Mouse (Mus musculus): ENCODE results near the gene Fstl3. TPM values are rescaled to one million over a fixed set of nuclear protein-coding genes. Genes with fewer than 3 reads are reported as not detected.

The Fstl3 gene
- total and polyA plus RNA-seq, 3 experiments: 0.05 to 0.22 TPM; not detected in 1

DNA sequence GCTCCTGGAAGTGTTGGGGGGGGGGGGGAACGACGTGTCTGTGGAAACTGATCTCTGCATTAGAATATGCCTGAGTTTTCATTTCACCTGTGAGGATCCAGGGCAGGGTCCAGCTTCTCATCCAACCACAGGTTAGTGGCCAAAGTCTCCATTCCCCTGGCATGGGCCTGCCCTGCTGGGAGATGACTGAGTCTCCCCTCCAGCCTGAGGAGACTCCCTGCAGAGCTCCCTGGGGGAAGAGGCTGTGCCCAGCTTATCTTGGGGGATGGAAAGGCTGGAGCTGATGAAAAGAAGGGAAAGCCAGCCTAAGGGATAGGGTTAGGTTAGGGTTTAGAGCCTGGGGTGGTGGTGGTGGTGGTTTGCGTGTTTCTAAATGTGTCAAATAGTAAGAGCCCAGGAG is 24.8 kb downstream of the Fstl3 start:
- peaks cover 27% of the 10 kb centered on the region for H3K4me1 ChIP-seq (ENCODE audit: insufficient read depth, low read depth, low read length)

DNA sequence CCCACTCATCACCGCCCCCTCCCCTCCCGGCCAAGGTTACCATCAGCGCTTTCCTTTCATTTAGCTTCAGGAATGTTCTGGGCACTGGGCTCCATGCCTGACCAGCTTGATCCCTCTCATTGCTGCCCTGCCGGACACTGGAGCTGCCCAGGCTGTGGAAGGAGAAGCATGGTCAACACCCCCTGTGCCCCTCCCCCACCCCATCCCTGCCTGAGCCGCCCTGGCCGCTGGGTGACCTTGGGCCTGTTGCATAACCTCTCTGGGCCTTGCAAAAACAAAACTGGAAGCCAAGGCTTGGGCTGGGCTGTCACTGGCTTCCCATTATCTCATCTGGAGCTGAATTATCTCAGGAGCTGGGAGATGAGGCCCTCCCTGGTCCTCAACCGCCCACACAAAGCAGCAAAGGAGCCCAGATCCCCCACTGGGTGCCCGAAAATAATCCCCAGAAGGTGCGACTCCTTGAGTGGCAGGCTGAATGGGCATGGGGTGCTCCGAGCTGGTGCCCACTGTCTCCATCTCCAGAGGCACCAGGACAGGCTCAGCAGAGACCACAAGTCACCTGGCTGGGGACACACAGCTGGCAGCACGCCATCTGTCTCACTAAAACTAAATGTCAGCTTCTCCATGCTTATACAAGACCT is 25.4 kb downstream of the Fstl3 start:
- Histone ChIP-seq H3K27me3 (ENCODE audit: insufficient read depth, low read length) (peaks cover 64% of the 10 kb centered on the region), H3K4me3 (ENCODE audit: low read depth, low read length) (no peak overlapping the region), H3K36me3 (replicated peaks) (no peaks in the 10 kb centered on the region), H3K9me3 (replicated peaks) (no peaks in the 10 kb centered on the region), H3K4me1 (ENCODE audit: insufficient read depth, low read depth, low read length) (peaks cover 29% of the 10 kb centered on the region)
- DNase-seq (ENCODE audit: low spot score) (no peak), ATAC-seq (ENCODE audit: extremely low read depth, insufficient number of reproducible peaks, low FRiP score, poor library complexity, severe bottlenecking) (no peak)
- TF ChIP-seq TAL1 (conservative IDR thresholded peaks at IDR 0.05; ENCODE audit: low read depth, low read length) (no peak), GATA1 (IDR thresholded peaks at IDR 0.05; ENCODE audit: borderline replicate concordance, low read length) (no peak), POLR2AphosphoS5 (IDR thresholded peaks at IDR 0.05; ENCODE audit: insufficient replicate concordance, low read depth, low read length) (no peak), GATA2 (IDR thresholded peaks at IDR 0.05; ENCODE audit: borderline replicate concordance, low read depth, low read length) (no peak), CTCF (IDR thresholded peaks at IDR 0.05; ENCODE audit: low read depth, low read length) (no peak)

More for the DNA sequence above, 24.8 kb downstream of the Fstl3 start:
- DNase-seq (ENCODE audit: low spot score) (no peak), ATAC-seq (ENCODE audit: extremely low read depth, insufficient number of reproducible peaks, low FRiP score, poor library complexity, severe bottlenecking) (no peak)
- Histone ChIP-seq H3K36me3 (replicated peaks) (no peaks in the 10 kb centered on the region), H3K27me3 (ENCODE audit: insufficient read depth, low read length) (peaks cover 65% of the 10 kb centered on the region), H3K9me3 (replicated peaks) (no peaks in the 10 kb centered on the region), H3K4me3 (ENCODE audit: low read depth, low read length) (no peak overlapping the region)
- TF ChIP-seq CTCF (IDR thresholded peaks at IDR 0.05; ENCODE audit: low read depth, low read length) (no peak), TAL1 (conservative IDR thresholded peaks at IDR 0.05; ENCODE audit: low read depth, low read length) (no peak), GATA1 (IDR thresholded peaks at IDR 0.05; ENCODE audit: borderline replicate concordance, low read length) (no peak), POLR2AphosphoS5 (IDR thresholded peaks at IDR 0.05; ENCODE audit: insufficient replicate concordance, low read depth, low read length) (no peak), GATA2 (IDR thresholded peaks at IDR 0.05; ENCODE audit: borderline replicate concordance, low read depth, low read length) (no peak)

DNA sequence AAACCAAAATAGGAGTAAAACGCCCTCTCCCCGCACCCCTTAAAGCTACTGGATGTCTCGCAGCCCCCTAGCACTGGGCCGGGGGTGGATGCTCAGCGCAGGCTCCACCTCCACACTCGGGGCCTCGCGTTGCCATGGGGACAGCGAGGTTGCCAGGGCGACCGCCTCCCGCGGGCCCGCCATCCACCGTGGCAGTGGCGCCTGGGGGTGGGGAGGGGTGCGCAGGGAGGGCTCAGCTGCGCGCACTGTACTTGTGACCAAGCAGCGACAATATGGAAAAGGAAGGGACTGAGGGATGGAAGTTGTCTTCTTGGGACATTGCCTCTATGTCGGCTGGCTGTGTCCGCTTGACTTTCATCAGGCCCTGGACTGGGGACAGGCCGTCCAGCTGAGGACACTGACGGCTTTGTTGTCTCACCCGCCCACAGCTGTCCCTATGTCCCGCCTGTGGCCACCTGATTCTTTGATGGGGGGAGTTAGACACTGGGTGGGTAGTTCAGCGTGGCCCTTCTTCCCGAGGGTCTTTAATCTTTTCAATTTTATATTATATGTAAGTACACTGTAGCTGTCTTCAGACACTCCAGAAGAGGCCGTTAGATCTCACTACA is 26.7 kb downstream of the Fstl3 start:
- H3K27me3 ChIP-seq (ENCODE audit: insufficient read depth, low read length): peaks cover 66% of the 10 kb centered on the region
- ATAC-seq (ENCODE audit: extremely low read depth, insufficient number of reproducible peaks, low FRiP score, poor library complexity, severe bottlenecking) (no peak), DNase-seq (ENCODE audit: low spot score) (no peak)
- no peak overlapping the region for H3K4me3 ChIP-seq (ENCODE audit: low read depth, low read length)
- TF ChIP-seq POLR2AphosphoS5 (IDR thresholded peaks at IDR 0.05; ENCODE audit: insufficient replicate concordance, low read depth, low read length): no peak
- no peak for TF ChIP-seq GATA1 (IDR thresholded peaks at IDR 0.05; ENCODE audit: borderline replicate concordance, low read length)
- TF ChIP-seq CTCF (IDR thresholded peaks at IDR 0.05; ENCODE audit: low read depth, low read length): no peak
- no peak for TF ChIP-seq TAL1 (conservative IDR thresholded peaks at IDR 0.05; ENCODE audit: low read depth, low read length)
- TF ChIP-seq GATA2 (IDR thresholded peaks at IDR 0.05; ENCODE audit: borderline replicate concordance, low read depth, low read length): no peak
- H3K36me3 ChIP-seq (replicated peaks): no peaks in the 10 kb centered on the region
- no peaks in the 10 kb centered on the region for H3K9me3 ChIP-seq (replicated peaks)
- H3K4me1 ChIP-seq (ENCODE audit: insufficient read depth, low read depth, low read length): peaks cover 20% of the 10 kb centered on the region

DNA sequence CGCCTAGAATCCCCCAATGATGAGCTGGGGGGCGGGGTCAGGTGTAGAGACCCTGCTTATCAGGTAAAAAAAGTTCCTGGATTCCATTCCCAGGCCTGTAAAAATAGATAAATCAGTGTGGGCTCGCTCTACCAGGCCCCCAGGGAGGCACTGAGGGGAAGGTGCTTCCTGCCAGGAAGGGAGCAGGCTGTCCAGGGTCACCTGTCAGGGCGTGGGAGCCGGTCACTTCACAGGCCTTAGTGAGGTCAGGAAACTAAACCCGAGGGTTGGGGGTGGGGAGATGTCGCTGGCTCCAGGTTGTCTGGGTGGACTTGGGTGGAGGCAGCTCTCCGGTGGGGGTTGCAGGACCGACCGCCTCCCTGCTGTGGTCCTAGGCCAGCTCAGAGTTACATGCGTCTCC is 28.6 kb downstream of the Fstl3 start:
- peaks cover 20% of the 10 kb centered on the region for H3K4me1 ChIP-seq (ENCODE audit: insufficient read depth, low read depth, low read length)
- H3K9me3 ChIP-seq (replicated peaks): no peaks in the 10 kb centered on the region
- peaks cover 65% of the 10 kb centered on the region for H3K27me3 ChIP-seq (ENCODE audit: insufficient read depth, low read length)
- no peaks in the 10 kb centered on the region for H3K36me3 ChIP-seq (replicated peaks)
- DNase-seq (ENCODE audit: low spot score) (no peak), ATAC-seq (ENCODE audit: extremely low read depth, insufficient number of reproducible peaks, low FRiP score, poor library complexity, severe bottlenecking) (no peak)
- TF ChIP-seq CTCF (IDR thresholded peaks at IDR 0.05; ENCODE audit: low read depth, low read length): no peak
- no peak for TF ChIP-seq POLR2AphosphoS5 (IDR thresholded peaks at IDR 0.05; ENCODE audit: insufficient replicate concordance, low read depth, low read length)
- no peak overlapping the region for H3K4me3 ChIP-seq (ENCODE audit: low read depth, low read length)

DNA sequence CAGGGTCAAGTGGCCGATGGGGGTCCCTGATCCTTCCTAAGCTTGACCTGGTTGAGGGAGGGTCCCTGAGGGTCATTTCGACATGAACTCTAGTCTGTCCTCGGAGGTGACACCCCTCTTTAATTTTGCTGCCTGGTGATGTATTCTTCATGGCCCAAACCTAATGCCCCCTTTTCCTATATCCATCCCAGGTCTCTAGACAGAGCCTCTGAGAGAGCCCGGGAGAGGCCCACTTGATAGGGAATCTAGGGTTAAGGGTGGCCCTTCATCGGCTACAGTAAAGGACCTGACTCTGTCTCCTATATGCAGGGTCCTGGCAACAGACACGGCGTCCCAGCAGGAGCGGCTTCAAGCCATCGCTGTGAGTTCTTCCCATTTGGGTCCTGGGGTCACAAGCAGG is 29.3 kb downstream of the Fstl3 start:
- Histone ChIP-seq H3K4me1 (ENCODE audit: insufficient read depth, low read depth, low read length) (peaks cover 20% of the 10 kb centered on the region), H3K9me3 (replicated peaks) (no peaks in the 10 kb centered on the region), H3K27me3 (ENCODE audit: insufficient read depth, low read length) (peaks cover 66% of the 10 kb centered on the region), H3K4me3 (ENCODE audit: low read depth, low read length) (no peak overlapping the region), H3K36me3 (replicated peaks) (no peaks in the 10 kb centered on the region)
- DNase-seq (ENCODE audit: low spot score) (no peak), ATAC-seq (ENCODE audit: extremely low read depth, insufficient number of reproducible peaks, low FRiP score, poor library complexity, severe bottlenecking) (no peak)
- TF ChIP-seq TAL1 (conservative IDR thresholded peaks at IDR 0.05; ENCODE audit: low read depth, low read length) (no peak), CTCF (IDR thresholded peaks at IDR 0.05; ENCODE audit: low read depth, low read length) (no peak), GATA2 (IDR thresholded peaks at IDR 0.05; ENCODE audit: borderline replicate concordance, low read depth, low read length) (no peak), GATA1 (IDR thresholded peaks at IDR 0.05; ENCODE audit: borderline replicate concordance, low read length) (no peak), POLR2AphosphoS5 (IDR thresholded peaks at IDR 0.05; ENCODE audit: insufficient replicate concordance, low read depth, low read length) (no peak)

DNA sequence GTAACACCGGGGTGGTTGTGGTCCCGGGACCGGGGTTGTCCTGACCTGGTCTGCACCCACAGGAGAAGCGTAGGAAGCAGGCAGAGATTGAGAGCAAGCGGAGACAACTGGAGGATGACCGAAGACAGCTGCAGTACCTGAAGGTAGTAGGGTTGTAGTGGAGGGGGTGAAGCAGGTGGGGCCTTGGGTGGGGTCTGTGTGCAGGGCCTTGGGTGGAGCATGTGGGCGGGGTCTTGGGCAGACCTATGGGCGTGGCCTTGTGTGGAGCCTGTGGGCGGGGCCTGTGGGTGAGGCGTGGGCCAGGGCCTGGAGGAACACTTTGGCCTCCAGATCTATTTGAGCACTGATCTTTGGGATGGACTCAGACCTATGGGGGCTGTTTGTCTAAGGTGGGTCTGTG is 29.9 kb downstream of the Fstl3 start:
- ATAC-seq (ENCODE audit: extremely low read depth, insufficient number of reproducible peaks, low FRiP score, poor library complexity, severe bottlenecking) (no peak), DNase-seq (ENCODE audit: low spot score) (no peak)
- H3K36me3 ChIP-seq (replicated peaks): no peaks in the 10 kb centered on the region
- H3K4me3 ChIP-seq (ENCODE audit: low read depth, low read length): no peak overlapping the region
- TF ChIP-seq CTCF (IDR thresholded peaks at IDR 0.05; ENCODE audit: low read depth, low read length) (no peak), GATA2 (IDR thresholded peaks at IDR 0.05; ENCODE audit: borderline replicate concordance, low read depth, low read length) (no peak)
- no peaks in the 10 kb centered on the region for H3K9me3 ChIP-seq (replicated peaks)
- H3K4me1 ChIP-seq (ENCODE audit: insufficient read depth, low read depth, low read length): peaks cover 20% of the 10 kb centered on the region
- H3K27me3 ChIP-seq (ENCODE audit: insufficient read depth, low read length): peaks cover 67% of the 10 kb centered on the region
